In the genomic region with DNA sequence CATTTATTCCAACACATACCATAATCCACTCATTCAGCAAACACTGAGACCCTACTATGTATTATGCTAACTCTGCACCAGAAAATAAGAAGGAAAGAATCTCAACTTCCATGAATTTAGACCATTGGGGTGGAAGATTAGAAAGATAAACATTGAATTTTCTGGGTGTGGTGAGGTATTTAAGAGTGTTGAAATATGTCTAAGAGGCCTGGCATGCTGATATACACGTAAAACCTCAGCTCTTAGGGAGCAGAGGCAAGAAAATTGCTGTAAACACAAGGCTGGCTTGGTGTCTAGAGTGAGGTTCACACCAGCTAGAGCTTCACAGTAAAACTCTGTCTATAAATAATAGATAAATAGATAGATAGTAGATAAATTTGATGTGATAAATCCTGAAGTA, we compare ENCODE assay signal across 19 mouse cellular contexts.
"Had no signal": no experiment of that assay in that cellular context is flagged by ENCODE, and none has a peak within 500 bp of the region (broad histone marks: within the 10 kb centered on the region; RNA-seq: fewer than 3 reads in every experiment).

No protein-coding gene starts in this region.

- H3K4me2 ChIP-seq: liver, embryonic 12.5 days; midbrain, embryonic 12.5 days; neural tube, embryonic 13.5 days; neural tube, embryonic 15.5 days had no signal

- H3K9me3 ChIP-seq: liver, embryonic 12.5 days; midbrain, embryonic 10.5 days; midbrain, embryonic 12.5 days; neural tube, embryonic 13.5 days; neural tube, embryonic 15.5 days had no signal

- H3K27ac ChIP-seq: liver, embryonic 12.5 days; liver, embryonic 14.5 days; midbrain, embryonic 10.5 days; midbrain, embryonic 12.5 days; neural tube, embryonic 13.5 days; neural tube, embryonic 15.5 days had no signal

- H3K27me3 ChIP-seq: midbrain, embryonic 12.5 days; neural tube, embryonic 13.5 days; neural tube, embryonic 15.5 days had no signal

- ATAC-seq: liver, embryonic 12.5 days; midbrain, embryonic 16.5 days had no signal

- H3K4me3 ChIP-seq: liver, embryonic 12.5 days; midbrain, embryonic 10.5 days; midbrain, embryonic 12.5 days; myocyte; neural tube, embryonic 13.5 days; neural tube, embryonic 15.5 days had no signal

- DNase-seq: lung, postnatal 10 days; lung, postnatal 4 days; midbrain, embryonic 14.5 days; retina, postnatal 1 day; right cerebral cortex, adult 18-20 months; right cerebral cortex, postnatal 25 days; right cerebral cortex, postnatal 4 days; spleen, adult 18-20 months; thymus, adult 18-20 months; thymus, postnatal 14 days; thymus, postnatal 36 days had no signal

- H3K9ac ChIP-seq: liver, embryonic 12.5 days; liver, embryonic 14.5 days; midbrain, embryonic 12.5 days; neural tube, embryonic 13.5 days; neural tube, embryonic 15.5 days had no signal

- H3K4me1 ChIP-seq: liver, embryonic 12.5 days; midbrain, embryonic 10.5 days; midbrain, embryonic 12.5 days; neural tube, embryonic 13.5 days; neural tube, embryonic 15.5 days had no signal

- H3K36me3 ChIP-seq: liver, embryonic 12.5 days; midbrain, embryonic 10.5 days; midbrain, embryonic 12.5 days; neural tube, embryonic 13.5 days; neural tube, embryonic 15.5 days had no signal
